23 mouse cellular contexts compared by ENCODE assay signal in genomic region chr12:47121426-47121825, GRCm38 (mm10).
DNase-seq lines count a peak whose midpoint lies in the region; ATAC-seq lines count a peak whose summit lies in the region.
"Had no signal": no experiment of that assay in that cellular context is flagged by ENCODE, and none has a peak within 500 bp of the region (broad histone marks: within the 10 kb centered on the region; RNA-seq: fewer than 3 reads in every experiment).

No protein-coding gene starts in this region.

- WGBS in neural tube, embryonic 11.5 days = 70% methylated on average over 3 of the region's 3 CpGs
- WGBS in midbrain, embryonic 14.5 days = 61% methylated on average over 3 of the region's 3 CpGs
- 36% methylated on average over 3 of the region's 3 CpGs for WGBS in neural tube, embryonic 13.5 days

- no peak overlapping the region for H3K4me2 ChIP-seq in neural tube, embryonic 11.5 days (ENCODE audit: low read depth)
- no peak overlapping the region for H3K4me2 ChIP-seq in midbrain, embryonic 14.5 days (ENCODE audit: low read length)
- H3K4me2 ChIP-seq in neural tube, embryonic 13.5 days = no peak overlapping the region
- H3K4me2 ChIP-seq: embryonic facial prominence, embryonic 13.5 days; heart, embryonic 12.5 days; limb, embryonic 12.5 days; lung, embryonic 15.5 days had no signal

- H3K4me3 ChIP-seq in neural tube, embryonic 11.5 days (ENCODE audit: low read depth, low read length) = no peak overlapping the region
- no peak overlapping the region for H3K4me3 ChIP-seq in midbrain, embryonic 14.5 days (replicated peaks; ENCODE audit: low read depth, low read length)
- no peak overlapping the region for H3K4me3 ChIP-seq in neural tube, embryonic 13.5 days
- H3K4me3 ChIP-seq: embryonic facial prominence, embryonic 13.5 days; heart, adult 2 months; heart, embryonic 12.5 days; limb, embryonic 12.5 days; lung, embryonic 15.5 days had no signal

- no peak overlapping the region for H3K27ac ChIP-seq in neural tube, embryonic 11.5 days (ENCODE audit: low read depth, low read length)
- peak overlapping the region; percentile 63; the same call in 1 of the 2 replicates for H3K27ac ChIP-seq in midbrain, embryonic 14.5 days (replicated peaks; ENCODE audit: low read depth, low read length)
- H3K27ac ChIP-seq in neural tube, embryonic 13.5 days (replicated peaks) = peak overlapping the region; percentile 64
- H3K27ac ChIP-seq: embryonic facial prominence, embryonic 13.5 days; heart, adult 2 months; limb, embryonic 12.5 days; lung, embryonic 15.5 days had no signal

- H3K9me3 ChIP-seq in neural tube, embryonic 11.5 days (ENCODE audit: control insufficient read depth, low read length) = no peaks in the 10 kb centered on the region
- no peaks in the 10 kb centered on the region for H3K9me3 ChIP-seq in midbrain, embryonic 14.5 days (ENCODE audit: control insufficient read depth, low read length)
- no peaks in the 10 kb centered on the region for H3K9me3 ChIP-seq in neural tube, embryonic 13.5 days
- H3K9me3 ChIP-seq: embryonic facial prominence, embryonic 13.5 days; heart, embryonic 12.5 days; limb, embryonic 12.5 days; lung, embryonic 15.5 days had no signal

- H3K4me1 ChIP-seq in neural tube, embryonic 11.5 days (ENCODE audit: control insufficient read depth, insufficient read depth, low read length) = no peaks in the 10 kb centered on the region
- peaks cover 7% of the 10 kb centered on the region; the same call in 1 of the 2 replicates for H3K4me1 ChIP-seq in midbrain, embryonic 14.5 days (ENCODE audit: control insufficient read depth, insufficient read depth, low read length)
- peaks cover 8% of the 10 kb centered on the region for H3K4me1 ChIP-seq in neural tube, embryonic 13.5 days (replicated peaks)
- H3K4me1 ChIP-seq: embryonic facial prominence, embryonic 13.5 days; heart, embryonic 12.5 days; limb, embryonic 12.5 days; lung, embryonic 15.5 days had no signal

- no peaks in the 10 kb centered on the region for H3K27me3 ChIP-seq in neural tube, embryonic 11.5 days (ENCODE audit: control insufficient read depth, insufficient read depth, low read length)
- no peaks in the 10 kb centered on the region for H3K27me3 ChIP-seq in midbrain, embryonic 14.5 days (ENCODE audit: control insufficient read depth, insufficient read depth, low read length)
- no peaks in the 10 kb centered on the region for H3K27me3 ChIP-seq in neural tube, embryonic 13.5 days
- H3K27me3 ChIP-seq: embryonic facial prominence, embryonic 13.5 days; heart, embryonic 12.5 days; limb, embryonic 12.5 days; lung, embryonic 15.5 days had no signal

- H3K9ac ChIP-seq in neural tube, embryonic 11.5 days (ENCODE audit: low read length) = no peak overlapping the region
- no peak overlapping the region for H3K9ac ChIP-seq in midbrain, embryonic 14.5 days (replicated peaks; ENCODE audit: low read length)
- no peak overlapping the region for H3K9ac ChIP-seq in neural tube, embryonic 13.5 days
- H3K9ac ChIP-seq: embryonic facial prominence, embryonic 13.5 days; heart, embryonic 12.5 days; limb, embryonic 12.5 days; lung, embryonic 15.5 days had no signal

- ATAC-seq in neural tube, embryonic 11.5 days (ENCODE audit: insufficient read depth, low FRiP score, low TSS enrichment) = peak; percentile 63; the same call in 1 of the 2 replicates
- ATAC-seq in midbrain, embryonic 14.5 days (ENCODE audit: low FRiP score, low TSS enrichment) = 0 out of 2 replicates have a peak, but pooled peaks have one; percentile 37
- ATAC-seq in neural tube, embryonic 13.5 days (ENCODE audit: low read depth) = peak; percentile 94
- ATAC-seq: activated CD4-positive, CD25-positive, alpha-beta regulatory T cell, adult 4 months; forebrain, embryonic 16.5 days; inflammation-experienced regulatory T-cells, adult 6 months had no signal

- no peaks in the 10 kb centered on the region for H3K36me3 ChIP-seq in neural tube, embryonic 11.5 days (ENCODE audit: control insufficient read depth, insufficient read depth, low read length)
- H3K36me3 ChIP-seq in midbrain, embryonic 14.5 days (ENCODE audit: control insufficient read depth, insufficient read depth, low read length) = no peaks in the 10 kb centered on the region
- no peaks in the 10 kb centered on the region for H3K36me3 ChIP-seq in neural tube, embryonic 13.5 days
- H3K36me3 ChIP-seq: embryonic facial prominence, embryonic 13.5 days; heart, embryonic 12.5 days; limb, embryonic 12.5 days; lung, embryonic 15.5 days had no signal

- no peak for DNase-seq in neural tube, embryonic 11.5 days (ENCODE audit: low spot score)
- DNase-seq in neural tube, embryonic 10.5 days (ENCODE audit: extremely low spot score, low spot score) = no peak
- DNase-seq in midbrain, embryonic 14.5 days = peak; percentile 15
- DNase-seq in cerebellum, postnatal 10 days = no peak
- DNase-seq in T-cell, adult 2 months (ENCODE audit: low spot score) = no peak
- DNase-seq: adrenal gland, adult 8-10 months; B cell, adult 2 months; cerebellum, adult 8-10 months; heart, postnatal 4 days; kidney, adult 11 months; kidney, postnatal 14 days; retina, postnatal 1 day; right cerebral cortex, postnatal 14 days; thymus, postnatal 4 days had no signal

Comparison
In these comparisons a context has a peak if more than half of its experiments do, and no peak if none do; other contexts are left out.
1. ATAC-seq: peak in every context shown above with its lines; median percentile 94 in neural tube, embryonic 13.5 days; 63 in neural tube, embryonic 11.5 days; 37 in midbrain, embryonic 14.5 days.